Mouse (Mus musculus): ENCODE measurements around the gene Ccdc36.

DNA sequence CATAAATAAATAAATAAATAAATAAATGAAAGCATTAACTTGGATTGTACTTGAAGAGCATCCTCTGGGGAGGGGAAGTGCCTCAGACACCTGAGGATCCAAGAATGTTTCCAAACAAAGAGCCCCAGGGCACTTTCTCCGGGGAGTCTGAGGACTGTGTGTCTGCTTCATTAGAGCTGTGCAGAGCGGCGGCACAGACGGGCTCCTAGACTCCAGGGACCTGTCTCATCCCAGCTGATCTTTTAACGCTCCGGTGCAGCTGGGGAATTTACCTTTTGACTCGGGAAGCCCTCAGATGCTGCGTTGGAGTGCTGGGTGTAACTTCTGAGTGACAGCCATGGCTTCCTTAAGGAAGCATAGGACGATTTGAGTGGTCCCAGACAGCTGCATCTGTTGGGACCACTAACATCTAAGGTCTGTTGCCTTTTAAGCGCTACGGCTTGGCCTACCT is 32.9 kb upstream of the Ccdc36 start, which contains the start of gene Klhdc8b:
- TF ChIP-seq POLR2A (IDR thresholded peaks at IDR 0.05; ENCODE audit: low read depth, low read length) (0 out of 2 replicates have a peak, but pooled peaks have one; percentile 11), CTCF (IDR thresholded peaks at IDR 0.05; ENCODE audit: extremely low read depth, insufficient read length, insufficient replicate concordance, low read depth, low read length) (no peak)

All from small intestine, adult 2 months (tissue).